Mouse (Mus musculus) cerebellum, adult 2 months (tissue): ENCODE measurements around the gene Slc25a25. TPM values are rescaled to one million over a fixed set of nuclear protein-coding genes. Genes with fewer than 3 reads are reported as not detected.
A peak's percentile ranks its signal among the peaks of the same experiment; 100 is the strongest.

ENCODE experiments used
- DNase-seq, 2 experiments: peaks; one replicate each; pipeline ENCODE4 v3.0.0; 2021
- H3K27ac ChIP-seq: fragments of 200-500 bp; 2 replicates; pipeline ENCODE4 v1.5.1; 2012; ENCODE audit warnings: low read length, control low read depth, inconsistent platforms; ENCODE audit not compliant: insufficient read depth
- H3K27me3 ChIP-seq: fragments of 200-500 bp; 2 replicates; pipeline ENCODE4 v1.6.1; 2012; ENCODE audit warnings: inconsistent platforms, mild to moderate bottlenecking, low read length, moderate library complexity; ENCODE audit not compliant: control insufficient read depth, insufficient read depth
- H3K4me1 ChIP-seq: fragments of 200-500 bp; 2 replicates; pipeline ENCODE4 v1.6.1; 2011; ENCODE audit warnings: low read length; ENCODE audit not compliant: control insufficient read depth, insufficient read depth
- H3K4me3 ChIP-seq: fragments of 200-500 bp; replicated peaks from 2 replicates; pipeline ENCODE3; 2011; ENCODE audit warnings: mild to moderate bottlenecking, low read depth, low read length, control low read depth; ENCODE audit not compliant: insufficient read depth
- CTCF ChIP-seq: fragments of 200-500 bp; IDR thresholded peaks from 2 replicates; pipeline ENCODE4 v1.5.1; 2011; ENCODE audit warnings: low read depth, mild to moderate bottlenecking, control low read depth, low read length, moderate library complexity, borderline replicate concordance; ENCODE audit not compliant: insufficient read depth
- POLR2A ChIP-seq: fragments of 200-500 bp; IDR thresholded peaks from 2 replicates; pipeline ENCODE4 v1.6.1; 2011; ENCODE audit warnings: low read length, control low read depth, borderline replicate concordance; ENCODE audit not compliant: insufficient read depth
- WGBS: fragments of 180-500 bp; shearing (Covaris S2); methylation state at CpG from one replicate; pipeline ENCODE4 v1.1.7; 2018; 5-methylcytosine and 5-hydroxymethylcytosine counted together
- polyA plus RNA-seq: library from polyadenylated mRNA; depleted of rRNA; stranded (reverse); fragments of >200 nt; gene quantifications from 2 replicates; pipeline ENCODE4 v1.2.3, GENCODE M21; 2012; rRNA removed

Gene Slc25a25
- 67.0 and 76.2 TPM in 2 replicates for polyA plus RNA-seq

- TF ChIP-seq CTCF (no peak), POLR2A (peak; percentile 43; the same call in 1 of the 2 replicates)
- Histone ChIP-seq H3K27ac (peak within 1 kb of the TSS; percentile 81; the same call in 1 of the 2 replicates), H3K4me3 (peak within 1 kb of the TSS; percentile 69), H3K4me1 (peaks cover 10% of the 10 kb centered on the region; the same call in 1 of the 2 replicates), H3K27me3 (no peaks in the 10 kb centered on the region)
- DNase-seq, result peak; percentile 97 to 98
- under 1% methylated on average over 102 of the region's 103 CpGs for WGBS
Measured at GRCm38 (mm10) chr2:32450881-32451844, at the start of gene Slc25a25. Gene Slc25a25 (minus strand): TSS chr2:32451445.

DNA sequence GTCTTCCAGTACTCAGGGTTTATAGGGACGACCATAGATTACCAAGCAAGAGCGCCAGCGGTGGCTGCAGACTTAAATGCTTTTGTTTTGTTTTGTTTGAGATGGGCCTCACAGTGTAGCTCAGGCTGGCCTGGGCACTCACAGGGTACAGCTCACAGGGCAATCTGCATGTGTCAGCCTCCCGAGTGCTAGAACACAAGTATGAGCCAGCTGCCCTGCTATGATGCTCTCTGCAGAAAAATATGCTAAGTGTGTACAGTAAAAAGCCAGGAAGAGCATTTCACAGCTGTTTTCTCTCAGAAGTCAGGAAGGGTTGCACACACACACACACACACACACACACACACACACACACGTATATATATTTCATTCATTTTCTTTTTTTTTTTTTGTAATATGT, 49.2 kb upstream of the Slc25a25 start:
- H3K4me1 ChIP-seq, result no peaks in the 10 kb centered on the region
- DNase-seq, result no peak
- 77% methylated on average over 5 of the region's 5 CpGs for WGBS
- no peak overlapping the region for H3K27ac ChIP-seq
- no peak overlapping the region for H3K4me3 ChIP-seq
- TF ChIP-seq POLR2A (no peak), CTCF (no peak)
- no peaks in the 10 kb centered on the region for H3K27me3 ChIP-seq

DNA sequence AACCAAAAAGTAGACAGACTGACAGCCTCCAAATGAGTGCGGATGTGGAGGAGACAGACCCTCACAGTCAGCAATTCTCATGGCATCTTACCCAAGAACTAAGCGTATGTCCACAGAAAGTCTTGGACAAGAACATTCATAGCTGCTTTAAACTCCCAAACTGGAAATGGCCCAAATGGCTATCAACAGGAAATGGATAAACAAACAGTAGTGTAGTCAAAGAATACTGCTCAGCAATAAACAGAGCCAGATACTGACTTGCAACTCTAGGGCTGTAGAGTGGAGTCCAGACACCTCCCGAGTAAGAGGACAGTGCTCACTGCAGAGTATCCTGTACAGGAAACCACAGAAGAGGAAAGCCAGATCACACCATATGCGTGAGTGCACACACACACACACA, 48.1 kb upstream of the Slc25a25 start:
- DNase-seq, result no peak
- TF ChIP-seq CTCF, result no peak
- no peaks in the 10 kb centered on the region for H3K4me1 ChIP-seq
- WGBS, result 89% methylated on average over 4 of the region's 4 CpGs
- no peaks in the 10 kb centered on the region for H3K27me3 ChIP-seq
- no peak overlapping the region for H3K27ac ChIP-seq
- no peak overlapping the region for H3K4me3 ChIP-seq

- Histone ChIP-seq H3K4me1 (no peaks in the 10 kb centered on the region), H3K27ac (no peak overlapping the region)
- 67% methylated on average over 5 of the region's 5 CpGs for WGBS
Measured at GRCm38 (mm10) chr2:32496190-32496589, 44.9 kb upstream of the Slc25a25 start.

DNA sequence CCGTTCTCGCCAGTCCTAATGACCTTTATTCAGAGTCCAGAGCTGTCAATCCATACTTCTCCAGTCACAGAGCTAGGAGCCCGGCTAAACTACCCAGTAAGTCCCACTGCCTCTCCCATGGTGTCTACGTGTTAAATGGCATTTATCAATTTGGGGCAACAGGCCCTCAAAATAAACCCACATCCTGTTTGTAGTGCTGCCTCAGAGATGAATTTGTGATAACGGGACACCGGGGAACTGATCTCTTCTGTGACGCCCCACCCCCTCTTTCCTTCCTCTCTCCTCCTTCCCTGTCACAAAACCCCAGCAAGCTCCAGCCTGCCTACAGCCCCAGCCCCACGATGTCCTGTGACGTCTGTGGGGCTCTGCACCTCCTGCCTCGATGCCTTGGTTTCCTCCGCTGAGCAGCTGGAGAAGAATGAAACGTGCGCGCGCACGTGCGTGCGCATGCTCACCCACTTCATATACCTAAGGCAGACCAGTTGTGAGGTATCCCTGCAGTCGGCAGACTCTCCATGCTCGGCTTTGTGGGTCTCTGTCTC, 44.0 kb upstream of the Slc25a25 start:
- 86% methylated on average over 20 of the region's 20 CpGs for WGBS
- Histone ChIP-seq H3K27me3 (no peaks in the 10 kb centered on the region), H3K27ac (no peak overlapping the region), H3K4me3 (no peak overlapping the region), H3K4me1 (no peaks in the 10 kb centered on the region)
- no peak for TF ChIP-seq POLR2A
- no peak for TF ChIP-seq CTCF
- no peak for DNase-seq

More at GRCm38 (mm10) chr2:32496190-32496589, 44.9 kb upstream of the Slc25a25 start:
- Histone ChIP-seq H3K27me3 (no peaks in the 10 kb centered on the region), H3K4me3 (no peak overlapping the region)
- DNase-seq, result no peak
- TF ChIP-seq POLR2A (no peak), CTCF (no peak)

- WGBS, result 56% methylated on average over 2 of the region's 2 CpGs
- no peaks in the 10 kb centered on the region for H3K27me3 ChIP-seq
- H3K27ac ChIP-seq, result no peak overlapping the region
- TF ChIP-seq CTCF, result no peak
- TF ChIP-seq POLR2A, result no peak
- DNase-seq, result no peak
- no peak overlapping the region for H3K4me3 ChIP-seq
- no peaks in the 10 kb centered on the region for H3K4me1 ChIP-seq
Measured at GRCm38 (mm10) chr2:32494522-32494921, 43.3 kb upstream of the Slc25a25 start.

DNA sequence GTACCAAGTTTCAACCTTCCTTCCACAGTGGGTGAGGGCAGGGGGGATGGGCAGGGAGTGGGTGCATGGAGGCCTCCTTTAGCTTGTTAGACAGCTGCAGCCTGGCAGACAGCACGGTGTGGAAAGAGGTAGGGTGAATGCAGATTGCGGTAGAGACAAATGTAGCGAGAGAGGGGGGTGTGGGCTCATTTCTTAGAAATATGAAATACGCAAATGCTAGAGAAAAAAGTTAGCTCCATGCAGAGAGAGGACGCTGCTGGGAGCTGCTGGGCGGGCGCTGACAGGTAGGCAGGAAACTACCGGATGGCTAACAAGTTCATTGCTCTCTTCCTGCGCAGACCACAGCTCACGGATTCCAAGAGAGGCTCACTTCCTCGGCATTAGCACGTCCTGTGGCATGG, 42.1 kb upstream of the Slc25a25 start:
- WGBS, result 74% methylated on average over 12 of the region's 12 CpGs
- TF ChIP-seq POLR2A, result no peak
- TF ChIP-seq CTCF, result no peak
- Histone ChIP-seq H3K27me3 (no peaks in the 10 kb centered on the region), H3K4me3 (no peak overlapping the region), H3K4me1 (no peaks in the 10 kb centered on the region), H3K27ac (no peak overlapping the region)
- no peak for DNase-seq
